Mouse (Mus musculus): ENCODE measurements around the gene Lrrn4cl. TPM values are rescaled to one million over a fixed set of nuclear protein-coding genes. Genes with fewer than 3 reads are reported as not detected.
"Not testable (repeated sequence)": the region's sequence is repeated elsewhere in the genome, so short reads cannot be mapped to it uniquely, and the experiment has no call there.

Gene Lrrn4cl
- polyA plus RNA-seq, 1 experiment from 2014 or later = 0.10 TPM

DNA sequence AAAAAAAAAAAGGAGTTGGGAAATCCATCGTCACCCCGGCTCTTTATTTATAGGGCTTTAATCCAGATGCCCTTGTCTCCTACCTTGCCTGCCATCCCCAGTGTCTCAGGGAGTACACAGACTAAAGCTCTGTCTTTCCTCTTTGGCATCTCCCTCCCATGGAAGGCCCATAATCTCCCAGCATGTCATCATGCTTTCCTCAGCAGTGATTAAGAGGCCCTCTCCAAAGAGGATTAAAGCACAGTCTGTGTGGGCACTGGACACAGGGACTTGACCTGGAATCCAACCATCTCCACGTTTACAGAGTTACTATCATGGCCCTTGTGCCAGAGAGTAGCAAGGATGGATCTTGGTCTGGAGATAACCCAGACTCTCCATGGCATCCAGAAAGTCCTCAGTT lies 33.0 kb downstream of the Lrrn4cl start, which contains the start of the genes Lbhd1 and Gm49403:
Lbhd1 (plus strand) TSS at position 117 of the 400 bp plus-strand sequence.
Gm49403 (plus strand) TSS at position 315 of the 400 bp plus-strand sequence.
- Histone ChIP-seq H3K4me3 (ENCODE audit: inconsistent target) (no peak within 1 kb of the TSS), H3K79me2 (ENCODE audit: inconsistent target) (no peaks in the 10 kb centered on the region), H3K27ac (no peak within 1 kb of the TSS), H3K36me3 (ENCODE audit: inconsistent target) (no peaks in the 10 kb centered on the region)
- WGBS (ENCODE audit: missing documents) = 80% methylated on average over 3 of the region's 3 CpGs

DNA sequence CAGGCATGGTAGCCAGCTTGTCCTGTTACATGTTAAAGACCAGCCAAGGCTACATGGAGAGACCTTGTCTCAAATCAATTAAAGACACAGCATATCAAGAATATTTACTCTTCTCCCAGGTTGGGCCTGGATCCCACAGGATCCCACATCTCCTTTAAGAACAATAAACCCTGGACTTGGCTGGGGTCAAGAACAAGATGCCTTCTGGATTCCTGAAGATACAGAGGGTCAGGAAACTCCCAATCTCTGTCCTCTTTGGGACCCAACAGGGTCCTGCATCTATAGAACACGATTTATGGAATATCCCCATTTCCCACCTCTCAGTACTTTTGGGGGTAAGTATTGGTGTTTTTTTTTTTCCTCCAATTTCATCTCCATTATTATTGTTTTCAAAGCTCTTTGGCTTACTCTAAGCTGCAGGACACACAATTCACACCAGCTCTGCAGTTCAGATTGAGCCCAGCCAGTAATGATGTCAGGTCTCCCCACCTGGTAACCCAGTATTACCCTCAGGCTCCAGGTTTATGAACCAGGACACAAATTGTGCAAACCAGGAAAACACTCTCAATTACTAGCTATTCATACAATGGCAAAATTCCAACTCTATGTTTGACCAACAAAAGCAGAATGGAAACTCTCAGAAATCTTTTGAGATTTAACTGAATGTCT lies 36.5 kb downstream of the Lrrn4cl start:
- H3K79me2 ChIP-seq (ENCODE audit: inconsistent target) = peaks cover 19% of the 10 kb centered on the region
- no peak overlapping the region for H3K4me3 ChIP-seq (ENCODE audit: inconsistent target)
- no peaks in the 10 kb centered on the region for H3K36me3 ChIP-seq (ENCODE audit: inconsistent target)
- H3K27ac ChIP-seq = no peak overlapping the region
- WGBS (ENCODE audit: missing documents) = 100% methylated on average over 1 of the region's 1 CpGs

DNA sequence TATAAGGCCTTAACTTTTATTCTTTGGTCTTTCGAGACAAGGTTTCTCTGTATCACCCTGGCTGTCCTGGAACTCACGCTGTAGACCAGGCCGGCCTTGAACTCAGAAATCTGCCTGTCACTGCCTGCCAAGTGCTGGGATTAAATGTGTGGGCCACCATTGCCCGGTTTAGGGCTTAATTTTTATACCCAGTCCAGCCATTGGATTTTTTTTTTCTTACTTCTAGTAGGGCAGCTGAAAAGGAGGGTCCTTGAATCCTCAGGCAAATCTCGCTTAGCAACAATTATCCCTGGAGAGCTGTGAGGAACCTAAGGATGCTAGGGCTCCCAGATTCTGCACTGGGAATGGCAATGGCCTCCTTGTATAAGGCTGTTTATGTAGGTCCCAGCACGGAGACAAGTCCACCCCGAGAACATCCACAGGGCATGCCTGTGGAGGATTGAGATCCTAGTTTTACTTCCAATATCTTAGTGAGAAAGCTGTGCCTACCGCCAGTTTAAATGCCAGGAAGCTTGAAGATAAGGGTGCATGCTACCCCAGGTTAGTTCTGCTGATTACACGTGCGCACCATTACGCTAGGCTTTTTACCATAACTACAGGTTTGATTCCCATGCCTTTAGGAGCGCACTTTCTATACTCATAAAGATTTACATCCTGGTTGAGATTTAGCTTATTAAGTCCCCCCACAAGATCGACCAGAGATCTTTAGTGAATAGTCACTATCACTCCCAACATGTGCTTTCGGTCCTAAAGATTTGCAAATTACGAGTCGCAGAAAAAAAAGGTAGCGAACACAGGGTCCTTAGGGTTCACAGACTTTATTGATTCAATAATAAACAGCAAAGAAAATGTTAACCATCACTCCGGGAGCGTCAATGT lies 37.3 kb downstream of the Lrrn4cl start:
- Histone ChIP-seq H3K36me3 (ENCODE audit: inconsistent target) (no peaks in the 10 kb centered on the region), H3K4me3 (ENCODE audit: inconsistent target) (peak overlapping the region; percentile 85), H3K27ac (peak overlapping the region; percentile 70), H3K79me2 (ENCODE audit: inconsistent target) (peaks cover 19% of the 10 kb centered on the region)
- WGBS (ENCODE audit: missing documents) = 30% methylated on average over 19 of the region's 19 CpGs

DNA sequence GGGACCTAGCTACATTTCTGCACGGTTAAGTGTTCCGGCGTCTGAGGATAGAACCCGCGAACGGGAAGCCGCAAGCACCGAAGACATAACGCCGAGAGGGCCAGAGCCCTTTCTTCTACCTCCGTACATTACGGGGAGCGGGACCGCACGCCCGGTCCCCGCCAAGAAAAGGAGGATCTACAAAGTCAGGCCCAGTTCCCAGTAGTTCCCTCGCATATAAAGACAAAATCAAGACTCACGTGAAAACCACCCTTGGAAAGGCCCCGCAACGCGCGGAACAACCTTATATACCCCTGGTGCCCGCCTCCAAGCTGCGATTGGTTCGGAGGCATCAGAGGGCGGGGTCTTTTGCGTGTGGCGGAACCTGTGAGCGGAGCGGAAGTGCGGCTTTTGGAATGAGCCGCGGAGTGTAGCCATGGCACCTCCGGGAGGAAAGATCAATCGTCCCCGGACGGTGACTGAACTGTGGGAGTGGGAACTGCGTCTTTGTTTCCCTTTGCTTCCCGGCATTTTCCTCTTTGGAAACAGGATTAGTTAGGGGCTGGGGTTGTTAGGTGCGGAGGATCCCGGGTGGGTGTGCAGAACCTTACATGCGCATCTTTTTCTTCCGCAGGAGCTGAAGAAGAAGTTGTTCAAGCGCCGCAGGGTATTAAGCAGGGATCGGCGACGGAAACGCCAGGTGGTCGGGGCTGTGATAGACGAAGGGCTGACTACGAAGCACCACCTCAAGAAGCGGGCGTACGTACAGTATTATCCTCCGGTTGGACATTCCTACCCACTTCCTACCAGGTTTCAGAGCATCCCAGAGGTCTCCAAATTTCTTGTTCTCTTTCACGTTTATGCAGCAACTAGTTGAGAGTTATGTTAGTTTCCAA lies 38.2 kb downstream of the Lrrn4cl start, which contains the start of the genes 1810009A15Rik and Gm49416:
1810009A15Rik (plus strand) TSS at position 343 of the 875 bp plus-strand sequence.
Gm49416 (plus strand) TSS at position 416 of the 875 bp plus-strand sequence.
- Histone ChIP-seq H3K79me2 (ENCODE audit: inconsistent target) (peaks cover 27% of the 10 kb centered on the region), H3K27ac (peak within 1 kb of the TSS; percentile 70), H3K36me3 (ENCODE audit: inconsistent target) (no peaks in the 10 kb centered on the region), H3K4me3 (ENCODE audit: inconsistent target) (peak within 1 kb of the TSS; percentile 85)
- WGBS (ENCODE audit: missing documents) = 1% methylated on average over 58 of the region's 58 CpGs

DNA sequence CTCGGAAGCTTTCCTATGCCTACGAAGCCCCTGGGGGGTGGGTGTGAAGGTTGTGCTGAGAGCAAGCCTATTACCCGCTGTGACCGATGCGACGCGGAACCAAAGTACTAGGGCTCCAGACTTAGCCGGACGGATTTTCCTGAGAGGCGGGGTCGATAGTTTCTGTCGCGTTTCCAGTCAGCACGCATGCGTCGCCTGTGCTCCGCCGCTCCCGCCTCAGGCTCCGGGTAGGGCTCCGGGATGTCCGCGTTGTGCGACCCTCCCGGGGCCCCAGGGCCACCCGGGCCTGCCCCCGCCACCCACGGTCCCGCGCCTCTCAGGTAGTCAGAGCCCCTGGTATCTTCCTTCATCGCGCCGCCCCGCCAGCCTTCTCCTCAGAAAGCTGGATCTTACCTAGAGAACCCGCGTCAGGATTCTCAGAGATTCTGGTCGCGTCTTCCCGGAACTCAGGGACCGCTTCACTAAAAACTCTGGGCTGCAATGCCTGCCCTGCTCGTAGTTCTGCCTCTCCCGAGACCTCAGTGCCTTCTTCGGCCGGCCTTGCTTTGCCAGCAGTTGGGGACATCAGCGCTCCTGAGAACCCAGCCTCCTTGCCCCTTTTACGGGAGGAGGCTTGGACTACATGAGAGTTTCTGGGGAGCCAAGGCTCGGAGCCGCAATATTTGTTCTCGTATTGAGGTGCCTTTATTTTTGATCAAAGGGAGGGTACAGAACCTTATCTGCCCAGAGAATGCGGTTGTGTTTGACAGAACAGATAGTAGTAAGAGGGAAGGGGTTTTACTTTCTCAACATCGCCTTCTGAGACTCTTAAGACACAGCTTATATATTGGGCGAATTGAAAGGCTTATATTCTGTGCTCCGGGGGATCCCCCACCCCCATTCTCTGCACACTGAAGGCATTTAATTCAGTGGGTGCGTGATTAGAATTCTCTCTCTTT lies 42.5 kb downstream of the Lrrn4cl start, which contains the start of gene Ints5:
Ints5 (plus strand) TSS at position 177 of the 938 bp plus-strand sequence.
- H3K4me3 ChIP-seq (ENCODE audit: inconsistent target) = peak within 1 kb of the TSS; percentile 96
- WGBS (ENCODE audit: missing documents) = 1% methylated on average over 52 of the region's 54 CpGs
- H3K79me2 ChIP-seq (ENCODE audit: inconsistent target) = peaks cover 57% of the 10 kb centered on the region
- H3K27ac ChIP-seq = peak within 1 kb of the TSS; percentile 55
- H3K36me3 ChIP-seq (ENCODE audit: inconsistent target) = peaks cover 9% of the 10 kb centered on the region

DNA sequence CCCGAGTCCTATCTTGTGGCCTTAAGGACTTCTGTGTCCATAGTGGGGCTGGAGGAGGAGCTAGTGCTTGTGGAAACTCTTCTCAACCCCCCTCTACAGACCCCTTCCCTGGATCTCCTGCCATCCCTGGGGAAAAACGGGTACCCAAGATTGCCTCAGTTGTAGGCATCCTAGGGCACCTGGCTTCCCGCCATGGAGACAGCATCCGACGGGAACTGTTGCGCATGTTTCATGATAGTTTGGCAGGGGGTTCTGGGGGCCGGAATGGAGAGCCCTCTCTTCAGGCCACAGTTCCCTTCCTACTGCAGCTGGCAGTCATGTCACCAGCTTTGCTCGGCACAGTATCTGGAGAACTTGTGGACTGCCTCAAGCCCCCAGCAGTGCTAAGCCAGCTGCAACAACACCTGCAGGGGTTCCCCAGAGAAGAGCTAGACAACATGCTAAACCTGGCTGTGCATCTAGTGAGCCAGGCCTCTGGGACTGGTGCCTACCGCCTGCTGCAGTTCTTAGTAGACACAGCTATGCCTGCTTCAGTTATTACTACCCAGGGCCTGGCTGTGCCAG lies 44.9 kb downstream of the Lrrn4cl start:
- peaks cover 63% of the 10 kb centered on the region for H3K79me2 ChIP-seq (ENCODE audit: inconsistent target)
- no peak overlapping the region for H3K4me3 ChIP-seq (ENCODE audit: inconsistent target)
- 91% methylated on average over 9 of the region's 9 CpGs for WGBS (ENCODE audit: missing documents)
- H3K36me3 ChIP-seq (ENCODE audit: inconsistent target) = peaks cover 9% of the 10 kb centered on the region
- no peak overlapping the region for H3K27ac ChIP-seq

DNA sequence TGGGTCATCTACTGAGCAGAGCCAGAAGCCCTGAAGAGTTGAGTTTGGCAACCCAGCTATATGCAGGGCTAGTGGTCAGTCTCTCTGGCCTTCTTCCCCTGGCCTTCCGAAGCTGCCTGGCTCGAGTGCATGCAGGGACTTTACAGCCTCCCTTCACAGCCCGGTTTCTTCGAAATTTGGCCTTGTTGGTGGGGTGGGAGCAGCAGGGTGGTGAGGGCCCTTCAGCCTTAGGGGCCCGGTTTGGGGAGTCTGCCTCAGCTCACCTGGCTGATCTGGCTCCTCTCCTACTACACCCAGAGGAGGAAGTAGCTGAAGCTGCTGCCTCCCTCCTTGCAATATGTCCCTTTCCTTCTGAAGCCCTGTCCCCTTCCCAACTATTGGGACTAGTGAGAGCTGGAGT lies 45.7 kb downstream of the Lrrn4cl start:
- not testable (repeated sequence) for H3K27ac ChIP-seq; H3K4me3 ChIP-seq (ENCODE audit: inconsistent target); H3K36me3 ChIP-seq (ENCODE audit: inconsistent target)
- WGBS (ENCODE audit: missing documents) = 88% methylated on average over 5 of the region's 5 CpGs
- H3K79me2 ChIP-seq (ENCODE audit: inconsistent target) = peaks cover 69% of the 10 kb centered on the region

DNA sequence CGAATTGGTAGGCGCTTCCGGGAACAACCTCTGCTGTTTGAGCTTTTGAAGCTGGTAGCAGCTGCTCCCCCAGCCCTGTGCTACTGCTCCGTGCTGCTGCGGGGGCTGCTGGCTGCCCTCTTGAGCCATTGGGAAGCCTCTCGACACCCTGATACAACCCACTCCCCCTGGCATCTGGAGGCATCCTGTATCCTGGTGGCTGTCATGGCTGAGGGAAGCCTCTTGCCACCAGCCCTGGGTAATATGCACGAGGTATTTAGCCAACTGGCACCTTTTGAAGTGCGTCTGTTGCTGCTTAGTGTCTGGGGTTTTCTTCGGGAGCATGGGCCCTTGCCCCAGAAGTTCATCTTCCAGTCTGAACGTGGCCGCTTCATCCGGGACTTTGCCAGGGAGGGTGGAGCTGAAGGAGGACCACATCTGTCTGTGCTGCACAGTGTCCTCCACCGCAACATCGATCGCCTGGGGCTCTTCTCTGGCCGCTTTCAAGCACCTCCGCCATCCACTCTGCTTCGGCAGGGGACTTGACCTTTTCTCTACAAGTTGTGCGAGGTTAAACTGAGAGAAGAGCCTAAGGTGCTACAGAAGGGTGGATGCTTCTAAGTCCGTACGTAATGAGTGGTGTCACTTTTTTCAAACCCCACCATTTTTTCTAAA lies 46.8 kb downstream of the Lrrn4cl start:
- H3K79me2 ChIP-seq (ENCODE audit: inconsistent target) = peaks cover 80% of the 10 kb centered on the region
- peaks cover 12% of the 10 kb centered on the region for H3K36me3 ChIP-seq (ENCODE audit: inconsistent target)
- H3K4me3 ChIP-seq (ENCODE audit: inconsistent target) = peak overlapping the region; percentile 99; the same call in 1 of the 2 replicates
- peak overlapping the region; percentile 10; the same call in 1 of the 2 replicates for H3K27ac ChIP-seq
- WGBS (ENCODE audit: missing documents) = 44% methylated on average over 20 of the region's 21 CpGs

DNA sequence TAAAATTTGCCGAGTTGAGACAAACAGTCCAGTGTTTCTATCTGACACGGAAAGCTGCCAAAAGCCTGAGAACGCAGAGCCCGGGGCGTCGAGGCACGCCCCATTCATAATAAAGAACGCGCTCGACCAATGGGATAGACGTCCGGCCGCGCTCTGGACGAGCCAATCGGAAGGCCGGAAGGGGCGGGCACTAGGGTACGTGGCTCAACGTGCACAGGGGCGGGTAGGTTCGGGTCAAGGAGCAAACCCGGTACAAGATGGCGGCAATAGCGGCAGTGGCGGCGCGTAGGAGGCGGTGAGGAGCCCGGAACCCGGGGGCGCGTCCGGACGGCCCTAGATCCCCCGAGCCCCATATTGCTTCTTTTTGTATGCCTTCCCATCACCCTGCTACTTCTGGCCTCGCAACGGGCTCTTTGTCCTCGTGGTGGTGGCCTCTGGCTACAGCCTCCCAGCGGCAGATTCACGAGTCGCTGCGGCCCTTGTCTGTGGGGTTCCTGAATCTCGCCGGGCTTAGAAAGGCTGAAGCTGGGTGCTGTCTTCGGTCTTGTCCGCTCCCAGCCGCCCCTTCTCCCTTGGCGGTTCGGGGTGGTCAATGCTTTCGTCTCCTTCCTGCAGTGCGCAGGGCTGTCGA lies 47.4 kb downstream of the Lrrn4cl start, which contains the start of gene Ganab:
Ganab (plus strand) TSS at position 207 of the 631 bp plus-strand sequence.
- H3K27ac ChIP-seq = peak within 1 kb of the TSS; percentile 71
- peaks cover 81% of the 10 kb centered on the region for H3K79me2 ChIP-seq (ENCODE audit: inconsistent target)
- WGBS (ENCODE audit: missing documents) = under 1% methylated on average over 53 of the region's 53 CpGs
- H3K36me3 ChIP-seq (ENCODE audit: inconsistent target) = peaks cover 18% of the 10 kb centered on the region
- peak within 1 kb of the TSS; percentile 99 for H3K4me3 ChIP-seq (ENCODE audit: inconsistent target)

DNA sequence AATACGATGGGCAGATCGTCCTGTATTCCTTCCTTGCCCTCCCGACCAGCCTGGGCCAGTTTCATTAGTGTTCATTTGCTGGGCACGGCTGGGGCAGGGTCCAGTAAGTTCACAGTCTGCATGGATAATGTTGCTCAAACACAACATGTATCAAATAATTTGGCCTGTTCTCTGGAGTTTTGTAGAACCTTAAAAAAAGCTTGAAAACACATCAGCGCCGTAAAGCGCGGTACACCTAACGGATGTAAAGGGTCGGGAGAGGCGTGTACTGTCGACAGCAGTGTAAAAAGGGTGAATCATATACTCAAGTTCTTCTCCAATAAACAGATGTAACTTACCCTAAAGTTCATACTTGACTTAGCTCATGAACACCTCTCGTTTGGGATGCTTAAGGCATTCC lies 48.0 kb downstream of the Lrrn4cl start:
- Histone ChIP-seq H3K36me3 (ENCODE audit: inconsistent target) (peaks cover 24% of the 10 kb centered on the region), H3K4me3 (ENCODE audit: inconsistent target) (peak overlapping the region; percentile 99), H3K27ac (peak overlapping the region; percentile 71), H3K79me2 (ENCODE audit: inconsistent target) (peaks cover 75% of the 10 kb centered on the region)
- WGBS (ENCODE audit: missing documents) = 5% methylated on average over 13 of the region's 13 CpGs

DNA sequence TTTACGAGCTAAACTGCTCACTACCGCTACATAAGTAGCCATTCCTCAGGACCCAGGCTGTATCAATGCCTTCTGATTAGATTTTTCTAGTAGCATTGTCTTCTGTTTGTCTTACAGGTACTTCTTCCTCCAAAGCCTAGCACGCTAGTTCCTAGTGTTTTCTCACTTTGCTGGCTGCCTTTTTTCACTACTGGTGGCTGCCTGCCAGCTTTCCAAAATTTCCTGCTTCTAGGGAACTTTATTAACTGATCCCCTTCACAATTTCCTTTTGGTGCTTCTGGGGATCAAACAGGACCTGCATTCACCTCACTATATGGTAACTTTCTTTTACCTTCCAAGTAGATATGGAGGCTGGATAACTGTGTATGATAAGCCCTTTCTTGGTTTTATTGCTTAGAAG lies 48.5 kb downstream of the Lrrn4cl start:
- H3K79me2 ChIP-seq (ENCODE audit: inconsistent target) = peaks cover 70% of the 10 kb centered on the region
- no peak overlapping the region for H3K27ac ChIP-seq
- H3K36me3 ChIP-seq (ENCODE audit: inconsistent target) = peaks cover 27% of the 10 kb centered on the region
- 63% methylated on average over 3 of the region's 3 CpGs for WGBS (ENCODE audit: missing documents)
- H3K4me3 ChIP-seq (ENCODE audit: inconsistent target) = peak overlapping the region; percentile 99

DNA sequence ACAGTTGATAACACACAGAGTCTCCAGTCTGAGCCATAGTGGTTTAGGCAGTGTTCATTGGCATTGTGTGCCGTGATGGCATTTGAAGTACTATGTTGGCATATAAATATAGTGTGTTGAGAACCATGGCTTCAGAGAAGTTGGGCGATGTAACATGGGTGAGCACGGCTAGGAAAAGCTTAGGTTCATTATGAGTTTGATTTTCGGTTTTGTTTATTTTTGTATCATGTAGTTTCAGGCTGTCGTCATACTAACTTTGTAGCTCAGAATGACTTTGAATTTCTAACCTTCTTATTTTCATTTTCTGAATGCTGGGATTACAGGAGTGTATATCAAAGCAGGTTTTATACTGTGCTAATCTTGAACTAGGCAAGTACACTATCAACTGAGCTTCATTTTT lies 52.8 kb downstream of the Lrrn4cl start:
- Histone ChIP-seq H3K4me3 (ENCODE audit: inconsistent target) (no peak overlapping the region), H3K27ac (no peak overlapping the region), H3K79me2 (ENCODE audit: inconsistent target) (peaks cover 40% of the 10 kb centered on the region), H3K36me3 (ENCODE audit: inconsistent target) (peaks cover 57% of the 10 kb centered on the region)
- WGBS (ENCODE audit: missing documents) = 96% methylated on average over 5 of the region's 5 CpGs

All from macrophage (primary cell).